Mouse (Mus musculus) v-Abl transformed pro-B cells (cell line): ENCODE measurements around the gene Clybl.

ENCODE experiments used
- in situ Hi-C, 2 experiments: fragments of 400-800 bp; cut with MboI; formaldehyde crosslinking; loops; one replicate each; pipeline ENCODE4 v1.15.1; 2025; ENCODE audit not compliant: unreplicated experiment in 2 of 2

Gene Clybl

GRCm38 (mm10) chr14:122194630-122195029 is 13.1 kb downstream of the Clybl start:
- in situ Hi-C loops: loop anchor here (10.0 kb wide), 1 partner anchor 1120 kb away; no protein-coding TSS in a partner anchor

- in situ Hi-C loops: loop anchor here (10.0 kb wide), 1 partner anchor 1118 kb away; no protein-coding TSS in a partner anchor
Observed at GRCm38 (mm10) chr14:122196851-122197250, 15.3 kb downstream of the Clybl start.

DNA sequence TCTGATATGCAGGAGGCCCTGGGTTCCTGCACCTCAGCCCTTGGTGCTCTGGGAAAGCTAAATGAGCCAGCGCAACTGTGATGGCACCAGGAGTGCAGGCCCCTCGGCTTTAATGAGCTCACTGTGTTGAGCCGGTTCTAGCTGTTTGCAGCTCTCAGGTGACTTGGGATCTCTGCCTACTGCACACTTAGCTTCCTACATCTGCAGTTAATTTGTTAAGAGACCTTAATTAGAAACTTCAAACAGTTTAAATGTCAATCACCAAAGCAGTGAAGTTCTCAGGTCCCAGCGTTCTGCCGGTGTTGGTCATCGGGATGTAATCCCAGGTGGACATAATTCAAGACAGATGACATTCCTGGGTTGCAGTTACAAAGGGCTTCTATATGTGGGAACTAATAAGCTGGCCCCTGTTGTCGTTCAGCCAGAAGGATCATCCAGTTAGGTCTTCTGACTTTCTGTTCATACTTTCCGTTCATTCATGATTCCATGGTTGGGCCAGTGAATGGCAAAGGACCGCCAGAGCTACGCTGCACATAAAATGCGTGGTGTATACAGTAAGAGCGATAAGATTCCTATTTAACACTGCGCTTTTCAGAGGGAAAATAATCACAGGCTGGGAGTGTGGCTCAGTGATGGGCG is 18.9 kb downstream of the Clybl start:
- in situ Hi-C loops: no loop called here

- in situ Hi-C loops: no loop called here
Observed at GRCm38 (mm10) chr14:122209177-122209576, 27.7 kb downstream of the Clybl start.

- in situ Hi-C loops: no loop called here
Observed at GRCm38 (mm10) chr14:122213590-122213989, 32.1 kb downstream of the Clybl start.

GRCm38 (mm10) chr14:122214126-122214525 is 32.6 kb downstream of the Clybl start:
- in situ Hi-C loops: no loop called here

- in situ Hi-C loops: no loop called here
Observed at GRCm38 (mm10) chr14:122217221-122217620, 35.7 kb downstream of the Clybl start.

GRCm38 (mm10) chr14:122222934-122223374 is 41.5 kb downstream of the Clybl start:
- in situ Hi-C loops: loop anchor here (5.0 to 10.0 kb wide), 3 partner anchors 654 to 1092 kb away; no protein-coding TSS in a partner anchor

- in situ Hi-C loops: loop anchor here (5.0 to 10.0 kb wide), 3 partner anchors 654 to 1091 kb away; no protein-coding TSS in a partner anchor
Observed at GRCm38 (mm10) chr14:122223461-122224102, 42.1 kb downstream of the Clybl start.

DNA sequence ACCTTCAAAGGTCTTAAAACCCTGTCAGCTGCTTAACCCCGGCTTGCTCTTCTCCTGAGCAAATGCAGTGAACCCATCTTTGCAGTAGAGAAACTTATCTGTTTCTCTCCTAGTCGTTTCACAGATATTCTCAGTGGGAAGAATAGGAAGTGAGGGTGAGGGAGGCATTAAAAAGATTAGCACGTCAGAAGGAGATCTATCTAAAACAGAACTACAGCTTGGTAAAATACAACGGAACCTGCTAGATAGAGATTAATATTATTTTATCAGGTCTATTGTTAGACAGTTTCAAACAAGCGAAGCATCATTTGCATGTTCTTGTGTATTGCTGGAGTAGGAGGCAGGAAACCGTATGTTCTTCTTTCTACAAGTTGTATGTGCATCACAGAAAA is 42.6 kb downstream of the Clybl start:
- in situ Hi-C loops: loop anchor here (5.0 to 10.0 kb wide), 3 partner anchors 653 to 1091 kb away; no protein-coding TSS in a partner anchor

DNA sequence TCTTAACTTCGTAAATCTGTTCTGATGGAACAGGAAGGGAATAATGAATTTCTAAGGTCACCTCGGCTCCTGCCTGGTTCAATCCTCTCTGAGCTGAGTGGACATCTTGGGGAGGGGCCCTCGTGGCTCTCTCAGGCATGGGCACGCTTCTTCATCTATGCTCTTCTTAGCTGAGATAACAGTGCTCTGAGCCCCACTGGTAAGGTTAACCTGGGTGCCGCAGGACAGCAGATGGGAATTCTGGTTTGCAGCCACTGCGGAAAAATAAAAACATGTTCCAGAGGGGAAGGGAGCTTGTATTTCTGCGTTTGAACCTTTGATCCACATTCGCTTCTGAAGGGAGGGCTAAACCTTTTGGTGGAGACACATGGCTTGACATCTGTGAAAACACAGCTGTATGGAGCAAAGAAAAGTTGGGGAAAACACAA is 43.0 kb downstream of the Clybl start:
- in situ Hi-C loops: loop anchor here (5.0 to 10.0 kb wide), 3 partner anchors 653 to 1090 kb away; no protein-coding TSS in a partner anchor

DNA sequence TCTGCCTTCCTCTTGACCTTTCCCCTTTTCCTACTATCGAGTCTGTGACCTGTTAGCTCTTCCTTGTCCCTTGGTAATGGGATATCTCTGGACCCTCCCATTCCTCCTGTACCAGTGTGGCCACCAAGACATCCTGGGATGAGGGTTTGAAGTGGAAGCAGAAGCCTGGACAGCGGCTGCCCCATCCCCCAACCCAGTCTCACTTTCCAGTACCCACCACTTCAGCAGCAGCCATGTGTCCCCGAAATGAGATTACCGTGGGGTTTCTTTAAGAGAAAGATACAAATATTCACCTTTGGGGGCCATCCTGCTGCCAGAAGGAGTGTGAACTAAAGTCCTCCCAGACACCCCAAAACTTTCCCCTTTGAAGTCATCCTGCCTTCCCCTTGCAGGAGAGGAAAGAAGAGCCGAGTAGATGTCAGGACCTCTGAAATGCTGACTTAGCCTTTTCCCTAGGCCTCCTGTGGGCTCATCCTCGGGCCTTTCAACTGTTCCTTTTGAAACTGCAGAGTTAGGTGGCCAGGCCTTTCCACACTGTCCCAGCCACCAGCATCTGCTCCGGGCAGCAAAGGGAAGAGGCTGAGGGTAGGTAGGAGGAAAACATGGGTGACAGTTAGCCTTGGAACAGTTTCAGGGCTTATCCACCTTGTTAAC is 44.1 kb downstream of the Clybl start:
- in situ Hi-C loops: loop anchor here (10.0 to 25.0 kb wide), 2 partner anchors 412 to 1089 kb away; no protein-coding TSS in a partner anchor

GRCm38 (mm10) chr14:122226133-122226515 is 44.6 kb downstream of the Clybl start:
- in situ Hi-C loops: loop anchor here (10.0 to 25.0 kb wide), 2 partner anchors 411 to 1089 kb away; no protein-coding TSS in a partner anchor

GRCm38 (mm10) chr14:122226666-122227453 is 45.4 kb downstream of the Clybl start:
- in situ Hi-C loops: loop anchor here (10.0 to 25.0 kb wide), 2 partner anchors 410 to 1088 kb away; no protein-coding TSS in a partner anchor

- in situ Hi-C loops: loop anchor here (10.0 to 25.0 kb wide), 2 partner anchors 410 to 1087 kb away; no protein-coding TSS in a partner anchor
Observed at GRCm38 (mm10) chr14:122227454-122227951, 46.0 kb downstream of the Clybl start.

GRCm38 (mm10) chr14:122228816-122229551 is 47.5 kb downstream of the Clybl start:
- in situ Hi-C loops: loop anchor here (10.0 to 25.0 kb wide), 2 partner anchors 408 to 1086 kb away; no protein-coding TSS in a partner anchor

DNA sequence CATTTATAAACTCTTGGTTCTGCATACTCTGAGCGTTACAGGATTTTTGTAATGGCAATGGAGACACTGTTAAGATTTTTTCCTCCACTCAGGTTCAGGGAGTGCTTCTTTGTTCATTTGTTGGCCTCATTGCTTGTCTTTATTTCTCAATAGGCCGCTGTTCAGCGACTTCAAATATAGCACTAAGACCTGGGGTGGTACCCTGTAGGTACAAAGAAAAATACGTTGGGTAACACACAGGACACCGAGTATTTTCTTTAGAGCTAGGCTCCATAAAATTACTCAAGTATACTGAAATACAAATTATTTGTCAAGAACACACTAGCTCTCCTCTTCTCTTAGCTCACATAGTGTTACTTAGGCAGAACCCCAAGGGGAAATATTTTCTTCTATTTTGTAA is 48.5 kb downstream of the Clybl start:
- in situ Hi-C loops: loop anchor here (10.0 to 25.0 kb wide), 2 partner anchors 407 to 1085 kb away; no protein-coding TSS in a partner anchor

- in situ Hi-C loops: loop anchor here in 1 of 2 experiments (25.0 kb wide), 1 partner anchor 407 kb away; no protein-coding TSS in a partner anchor
Observed at GRCm38 (mm10) chr14:122230621-122231025, 49.1 kb downstream of the Clybl start.

DNA sequence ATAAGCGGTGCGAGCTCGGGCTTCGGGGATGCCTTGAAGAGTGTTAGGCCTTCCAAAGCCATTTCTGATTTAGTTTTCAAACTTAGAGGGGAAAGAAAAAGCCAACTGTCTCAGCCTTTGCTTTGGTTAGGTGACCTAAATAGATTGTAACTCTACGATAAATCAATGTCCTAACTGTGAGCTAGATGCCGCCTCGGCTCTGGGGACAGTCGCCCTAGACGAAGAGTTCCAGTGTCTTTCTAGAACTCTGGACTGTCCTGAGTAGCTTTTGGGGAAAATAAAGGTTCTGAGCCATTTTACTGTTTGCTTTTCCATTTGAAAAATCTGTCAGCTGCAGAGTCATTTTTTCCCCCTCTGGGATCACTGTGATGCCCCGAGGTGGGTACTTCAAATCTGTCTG is 49.6 kb downstream of the Clybl start:
- in situ Hi-C loops: loop anchor here in 1 of 2 experiments (25.0 kb wide), 1 partner anchor 406 kb away; no protein-coding TSS in a partner anchor
